9 mouse cellular contexts compared by ENCODE assay signal in the genomic region with DNA sequence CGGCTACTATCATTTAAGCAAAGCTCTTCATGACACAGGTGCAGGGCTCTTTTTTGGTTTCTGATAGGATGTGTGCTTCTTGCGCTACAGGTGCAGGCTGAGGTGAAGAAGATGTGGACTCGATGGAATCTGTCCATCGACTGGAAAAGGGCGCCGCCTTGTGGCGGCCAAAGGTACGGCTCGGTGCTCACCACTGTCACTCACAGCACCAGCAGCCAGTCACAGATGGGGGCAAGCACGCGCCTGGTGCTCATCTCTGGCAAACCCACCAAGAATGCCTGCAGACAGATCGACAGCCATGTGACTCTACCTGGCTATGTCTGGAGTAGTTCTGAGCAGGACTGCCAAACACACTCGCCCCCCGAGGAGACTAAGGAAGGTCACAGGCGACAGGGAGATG.
DNase-seq lines count a peak whose midpoint lies in the region; ATAC-seq and TF ChIP-seq lines count a peak whose summit lies in the region.
"Had no signal": no experiment of that assay in that cellular context is flagged by ENCODE, and none has a peak within 500 bp of the region (broad histone marks: within the 10 kb centered on the region; RNA-seq: fewer than 3 reads in every experiment).

No protein-coding gene starts in this region.

- ATAC-seq in midbrain, embryonic 13.5 days = no peak; the same call in 1 of the 2 replicates
- no peak for ATAC-seq in liver, postnatal 0 days
- ATAC-seq in stomach, postnatal 0 days (ENCODE audit: low FRiP score, low TSS enrichment) = no peak
- no peak for ATAC-seq in activated CD4-positive, CD25-positive, alpha-beta regulatory T cell, adult 4 months

- TF ChIP-seq CTCF in cerebellum, adult 2 months (IDR thresholded peaks at IDR 0.05; ENCODE audit: borderline replicate concordance, insufficient read depth, low read depth, low read length) = peak; percentile 47
- TF ChIP-seq CTCF in liver, postnatal 0 days (IDR thresholded peaks at IDR 0.05; ENCODE audit: low read depth) = peak; percentile 72
- TF ChIP-seq CTCF in stomach, postnatal 0 days (IDR thresholded peaks at IDR 0.05; ENCODE audit: low read depth) = peak; percentile 65

- peak; percentile 51 for DNase-seq in midbrain, embryonic 10.5 days (ENCODE audit: low spot score)
- peak; percentile 7 for DNase-seq in adipocyte (ENCODE audit: low spot score)
- peak; percentile 29 to 34 for DNase-seq in cerebellum, adult 2 months
- DNase-seq in induced T-regulatory cell, adult 2 months (ENCODE audit: low read depth) = peak; percentile 7
- peak; percentile 66 for DNase-seq in liver, postnatal 0 days
- peak; percentile 34 for DNase-seq in stomach, postnatal 0 days (ENCODE audit: low spot score)

- no peak overlapping the region for H3K9ac ChIP-seq in midbrain, embryonic 13.5 days (replicated peaks)
- no peak overlapping the region for H3K9ac ChIP-seq in liver, postnatal 0 days (replicated peaks)
- no peak overlapping the region for H3K9ac ChIP-seq in stomach, postnatal 0 days (ENCODE audit: low read length)

- no peak overlapping the region for H3K4me2 ChIP-seq in midbrain, embryonic 13.5 days (replicated peaks)
- no peak overlapping the region for H3K4me2 ChIP-seq in liver, postnatal 0 days (ENCODE audit: low read depth, low read length)
- H3K4me2 ChIP-seq in stomach, postnatal 0 days (replicated peaks; ENCODE audit: low read depth) = no peak overlapping the region

- no peak overlapping the region for H3K4me3 ChIP-seq in midbrain, embryonic 10.5 days
- no peak overlapping the region for H3K4me3 ChIP-seq in midbrain, embryonic 13.5 days (replicated peaks)
- no peak overlapping the region for H3K4me3 ChIP-seq in cerebellum, adult 2 months (replicated peaks; ENCODE audit: insufficient read depth, low read depth, low read length)
- no peak overlapping the region for H3K4me3 ChIP-seq in liver, postnatal 0 days (ENCODE audit: low read depth, low read length)
- no peak overlapping the region for H3K4me3 ChIP-seq in stomach, postnatal 0 days (ENCODE audit: low read depth, low read length)

- H3K27ac ChIP-seq in midbrain, embryonic 10.5 days (replicated peaks) = no peak overlapping the region
- H3K27ac ChIP-seq in midbrain, embryonic 13.5 days = no peak overlapping the region
- H3K27ac ChIP-seq in cerebellum, adult 2 months (ENCODE audit: insufficient read depth, low read length) = no peak overlapping the region
- H3K27ac ChIP-seq in liver, postnatal 0 days (ENCODE audit: low read depth) = no peak overlapping the region
- H3K27ac ChIP-seq in stomach, postnatal 0 days (replicated peaks) = no peak overlapping the region
- H3K27ac ChIP-seq: macrophage had no signal

- no peaks in the 10 kb centered on the region for H3K27me3 ChIP-seq in midbrain, embryonic 10.5 days (ENCODE audit: low read depth, poor library complexity, severe bottlenecking)
- no peaks in the 10 kb centered on the region for H3K27me3 ChIP-seq in midbrain, embryonic 13.5 days
- no peaks in the 10 kb centered on the region for H3K27me3 ChIP-seq in cerebellum, adult 2 months (ENCODE audit: control insufficient read depth, insufficient read depth, low read length)
- no peaks in the 10 kb centered on the region for H3K27me3 ChIP-seq in liver, postnatal 0 days (ENCODE audit: insufficient read depth, low read length)
- no peaks in the 10 kb centered on the region for H3K27me3 ChIP-seq in stomach, postnatal 0 days (ENCODE audit: control insufficient read depth, insufficient read depth, low read length)

- WGBS in midbrain, embryonic 10.5 days = 35% methylated on average over 15 of the region's 15 CpGs
- WGBS in midbrain, embryonic 13.5 days = 38% methylated on average over 15 of the region's 15 CpGs
- 30% methylated on average over 15 of the region's 15 CpGs for WGBS in cerebellum, adult 2 months
- 37% methylated on average over 15 of the region's 15 CpGs for WGBS in liver, postnatal 0 days (ENCODE audit: insufficient replicate concordance)
- WGBS in stomach, postnatal 0 days = 41% methylated on average over 15 of the region's 15 CpGs

- no peak for TF ChIP-seq EP300 in liver, postnatal 0 days (IDR thresholded peaks at IDR 0.05; ENCODE audit: low read depth)
- no peak for TF ChIP-seq EP300 in stomach, postnatal 0 days (optimal IDR thresholded peaks at IDR 0.05)

- no peaks in the 10 kb centered on the region for H3K4me1 ChIP-seq in midbrain, embryonic 10.5 days
- no peaks in the 10 kb centered on the region for H3K4me1 ChIP-seq in midbrain, embryonic 13.5 days (replicated peaks)
- H3K4me1 ChIP-seq in cerebellum, adult 2 months (ENCODE audit: control insufficient read depth, insufficient read depth, low read length) = no peaks in the 10 kb centered on the region
- H3K4me1 ChIP-seq in liver, postnatal 0 days (ENCODE audit: insufficient read depth) = no peaks in the 10 kb centered on the region
- H3K4me1 ChIP-seq in stomach, postnatal 0 days (replicated peaks; ENCODE audit: control insufficient read depth, insufficient read depth) = no peaks in the 10 kb centered on the region

- TF ChIP-seq POLR2A in cerebellum, adult 2 months (IDR thresholded peaks at IDR 0.05; ENCODE audit: borderline replicate concordance, insufficient read depth, low read length) = no peak

- H3K36me3 ChIP-seq in midbrain, embryonic 10.5 days = no peaks in the 10 kb centered on the region
- H3K36me3 ChIP-seq in midbrain, embryonic 13.5 days = no peaks in the 10 kb centered on the region
- H3K36me3 ChIP-seq in liver, postnatal 0 days (replicated peaks; ENCODE audit: insufficient read depth, low read length) = no peaks in the 10 kb centered on the region
- H3K36me3 ChIP-seq in stomach, postnatal 0 days (ENCODE audit: control insufficient read depth, insufficient read depth, low read length) = no peaks in the 10 kb centered on the region

- no peaks in the 10 kb centered on the region for H3K9me3 ChIP-seq in midbrain, embryonic 10.5 days (replicated peaks)
- no peaks in the 10 kb centered on the region for H3K9me3 ChIP-seq in midbrain, embryonic 13.5 days
- no peaks in the 10 kb centered on the region for H3K9me3 ChIP-seq in liver, postnatal 0 days (ENCODE audit: low read length)
- no peaks in the 10 kb centered on the region for H3K9me3 ChIP-seq in stomach, postnatal 0 days (ENCODE audit: control insufficient read depth, low read length)

Comparison
In these comparisons a context has a peak if more than half of its experiments do, and no peak if none do; other contexts are left out.
1. DNase-seq: peak in every context shown above with its lines; median percentile 66 in liver, postnatal 0 days; 51 in midbrain, embryonic 10.5 days; 34 in stomach, postnatal 0 days; 32 in cerebellum, adult 2 months; 7 in adipocyte; 7 in induced T-regulatory cell, adult 2 months.